ENCODE assay signal across 36 mouse cellular contexts in the genomic region with DNA sequence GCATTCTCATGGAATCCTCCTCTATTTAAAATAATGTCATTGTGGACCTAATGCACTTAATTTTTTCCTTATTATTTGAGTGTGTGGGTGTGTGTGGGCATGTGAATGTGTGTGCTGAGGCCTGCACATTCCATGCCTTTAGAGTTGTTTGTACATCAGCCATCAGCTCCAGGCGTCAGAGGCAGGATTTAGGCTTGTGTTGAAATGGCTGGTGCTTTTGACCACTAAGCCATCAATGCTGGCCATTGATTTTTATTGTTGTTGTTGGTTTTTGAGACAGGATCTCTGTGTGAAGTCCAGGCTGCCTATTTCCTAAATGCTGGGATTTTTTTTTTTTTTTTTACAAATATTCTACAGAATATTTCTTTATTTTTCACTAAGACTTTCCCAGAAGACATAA. TPM values are rescaled to one million over a fixed set of nuclear protein-coding genes. Genes with fewer than 3 reads are reported as not detected.
"Had no signal": no experiment of that assay in that cellular context is flagged by ENCODE, and none has a peak within 500 bp of the region (broad histone marks: within the 10 kb centered on the region; RNA-seq: fewer than 3 reads in every experiment).

No protein-coding gene starts in this region.

- ATAC-seq: lung, postnatal 0 days; midbrain, embryonic 13.5 days; midbrain, embryonic 15.5 days; midbrain, embryonic 16.5 days had no signal

- H3K9ac ChIP-seq: limb, embryonic 12.5 days; limb, embryonic 13.5 days; limb, embryonic 15.5 days; liver, embryonic 13.5 days; liver, embryonic 14.5 days; liver, embryonic 15.5 days; lung, embryonic 14.5 days; lung, embryonic 15.5 days; midbrain, embryonic 12.5 days; midbrain, embryonic 13.5 days; midbrain, embryonic 15.5 days; neural tube, embryonic 12.5 days had no signal

- H3K4me1 ChIP-seq: limb, embryonic 10.5 days; limb, embryonic 12.5 days; limb, embryonic 13.5 days; midbrain, embryonic 10.5 days; midbrain, embryonic 12.5 days; midbrain, embryonic 13.5 days; midbrain, embryonic 15.5 days; neural tube, embryonic 12.5 days had no signal

- H3K4me2 ChIP-seq: limb, embryonic 12.5 days; limb, embryonic 13.5 days; limb, embryonic 15.5 days; liver, embryonic 13.5 days; liver, embryonic 15.5 days; lung, embryonic 14.5 days; lung, embryonic 15.5 days; midbrain, embryonic 11.5 days; midbrain, embryonic 12.5 days; midbrain, embryonic 13.5 days; midbrain, embryonic 15.5 days; neural tube, embryonic 12.5 days had no signal

- H3K36me3 ChIP-seq: limb, embryonic 10.5 days; limb, embryonic 12.5 days; liver, embryonic 13.5 days; liver, embryonic 15.5 days; lung, embryonic 15.5 days had no signal

- H3K9me3 ChIP-seq: limb, embryonic 10.5 days; limb, embryonic 12.5 days; limb, embryonic 13.5 days; limb, embryonic 15.5 days; liver, embryonic 13.5 days; liver, embryonic 15.5 days; lung, embryonic 15.5 days; megakaryocyte, embryonic 14.5 days; midbrain, embryonic 10.5 days; midbrain, embryonic 12.5 days; midbrain, embryonic 13.5 days; midbrain, embryonic 15.5 days; neural tube, embryonic 12.5 days had no signal

- H3K4me3 ChIP-seq: left cerebral cortex, adult 2 months; limb, embryonic 10.5 days; limb, embryonic 12.5 days; limb, embryonic 13.5 days; limb, embryonic 15.5 days; liver, embryonic 13.5 days; liver, embryonic 15.5 days; lung, embryonic 15.5 days; megakaryocyte, embryonic 14.5 days; midbrain, embryonic 10.5 days; midbrain, embryonic 12.5 days; midbrain, embryonic 13.5 days; midbrain, embryonic 15.5 days; myocyte; neural tube, embryonic 12.5 days had no signal

- H3K27me3 ChIP-seq: limb, embryonic 12.5 days; limb, embryonic 13.5 days; limb, embryonic 15.5 days; liver, embryonic 13.5 days; liver, embryonic 15.5 days; lung, embryonic 15.5 days; midbrain, embryonic 12.5 days; midbrain, embryonic 13.5 days; midbrain, embryonic 15.5 days; neural tube, embryonic 12.5 days had no signal

- H3K27ac ChIP-seq: left cerebral cortex, adult 2 months; limb, embryonic 10.5 days; limb, embryonic 12.5 days; limb, embryonic 13.5 days; limb, embryonic 15.5 days; liver, embryonic 13.5 days; liver, embryonic 14.5 days; liver, embryonic 15.5 days; lung, embryonic 15.5 days; macrophage; midbrain, embryonic 10.5 days; midbrain, embryonic 12.5 days; midbrain, embryonic 13.5 days; midbrain, embryonic 15.5 days; neural tube, embryonic 12.5 days had no signal

- DNase-seq: left cerebral cortex, postnatal 4 days; liver; liver, embryonic 13.5 days; lung, adult 18-20 months; lung, adult 2 months; lung, embryonic 14.5 days; lung, postnatal 10 days; lung, postnatal 14 days; lung, postnatal 36 days; lung, postnatal 4 days; midbrain, embryonic 14.5 days had no signal

RNA-seq across cellular contexts. Expression of a gene that starts 3.7 kb away (rescaled TPM):
- total RNA-seq: left cerebral cortex, adult 2 months; megakaryocyte progenitor cell, adult 5-6 weeks; megakaryocyte, adult 5-6 weeks; megakaryocyte-erythroid progenitor cell, adult 5-6 weeks; monocyte, adult 5-6 weeks had no signal
- polyA plus RNA-seq: limb, embryonic 11.5 days; macrophage had no signal

RNA-seq across cellular contexts. Expression of a gene that starts 16.9 kb away (rescaled TPM):
- total RNA-seq: megakaryocyte, adult 5-6 weeks; megakaryocyte-erythroid progenitor cell, adult 5-6 weeks; monocyte, adult 5-6 weeks had no signal
- polyA plus RNA-seq: limb, embryonic 10.5 days; limb, embryonic 11.5 days; macrophage; midbrain, embryonic 10.5 days; midbrain, embryonic 11.5 days; neural tube, embryonic 11.5 days had no signal

RNA-seq across cellular contexts. Expression of a gene that starts 29.9 kb away (rescaled TPM):
- polyA plus RNA-seq: limb, embryonic 10.5 days; limb, embryonic 11.5 days; limb, embryonic 12.5 days; lung, embryonic 14.5 days; midbrain, embryonic 10.5 days; midbrain, embryonic 11.5 days; midbrain, embryonic 13.5 days had no signal
